Mouse (Mus musculus): ENCODE measurements around the gene Rmi2.

Rmi2 gene

GRCm38 (mm10) chr16:10867904-10868440 lies 33.1 kb downstream of the Rmi2 start:
- DNase-seq = peak; percentile 31

GRCm38 (mm10) chr16:10870969-10871368 lies 36.1 kb downstream of the Rmi2 start:
- DNase-seq = no peak

DNA sequence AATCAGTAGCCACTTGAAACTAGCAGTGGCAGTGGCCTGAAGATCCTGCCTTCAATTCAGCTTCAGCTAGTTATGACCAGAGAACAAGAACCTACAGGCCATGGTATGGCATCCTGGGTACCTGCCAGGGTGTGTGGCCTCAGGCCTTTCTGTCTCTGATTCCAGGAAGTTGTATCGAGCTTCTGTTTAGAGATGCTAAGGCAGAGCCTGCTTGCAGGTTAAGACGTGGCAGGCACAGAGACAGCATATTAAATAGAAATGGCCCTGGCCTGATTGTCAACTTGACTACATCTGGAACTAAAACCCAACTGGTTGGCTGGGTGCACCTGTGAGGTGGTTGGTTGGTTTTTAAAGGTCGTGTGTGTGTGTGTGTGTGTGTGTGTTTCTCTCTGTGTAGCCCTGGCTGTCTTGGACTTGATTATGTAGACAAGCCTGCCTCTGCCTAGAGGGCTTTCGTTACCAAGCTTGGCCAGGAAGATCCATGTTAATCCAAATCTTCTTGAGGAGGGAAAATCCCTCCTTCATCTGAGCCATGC lies 38.0 kb downstream of the Rmi2 start:
- no peak for DNase-seq

DNA sequence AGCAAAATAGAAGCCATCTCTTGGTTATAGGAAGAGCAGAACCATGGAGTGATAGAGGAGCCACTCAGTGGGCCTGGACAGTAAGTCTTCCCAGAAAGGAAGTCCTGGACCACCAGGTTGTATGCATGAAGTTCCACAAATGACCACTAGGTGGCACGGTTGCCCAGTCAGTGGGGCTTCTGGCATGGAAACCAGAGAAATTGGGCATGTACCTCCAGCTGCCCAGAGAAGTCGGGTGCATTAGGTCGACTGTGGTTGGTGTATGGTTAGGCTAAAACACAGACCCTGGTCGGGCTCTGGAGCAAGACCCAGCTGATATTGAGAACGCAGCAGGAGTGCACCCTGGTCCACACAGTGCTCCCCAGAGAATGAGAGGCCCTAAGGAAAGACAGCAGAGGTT lies 38.8 kb downstream of the Rmi2 start:
- peak; percentile 66 for DNase-seq

DNA sequence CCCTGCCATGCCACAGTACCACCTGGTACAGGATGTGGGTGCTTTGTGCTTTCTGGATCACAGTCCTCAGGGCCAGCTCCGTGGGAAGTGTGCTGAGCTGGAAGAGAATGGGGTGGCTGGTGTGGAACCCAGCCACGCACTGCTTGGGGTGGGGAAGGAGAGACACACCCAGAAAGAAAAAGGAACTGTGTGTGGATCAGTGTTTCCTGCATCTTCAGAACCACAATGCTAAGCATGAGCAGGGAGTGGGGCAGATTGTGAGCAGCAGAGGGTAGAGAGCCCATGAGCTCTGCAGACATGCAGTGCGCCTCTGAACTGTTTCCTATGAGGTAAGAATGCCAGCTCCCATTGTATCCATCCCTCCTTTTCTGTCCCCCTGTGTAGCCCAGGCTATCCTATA lies 43.4 kb downstream of the Rmi2 start:
- DNase-seq = no peak

DNA sequence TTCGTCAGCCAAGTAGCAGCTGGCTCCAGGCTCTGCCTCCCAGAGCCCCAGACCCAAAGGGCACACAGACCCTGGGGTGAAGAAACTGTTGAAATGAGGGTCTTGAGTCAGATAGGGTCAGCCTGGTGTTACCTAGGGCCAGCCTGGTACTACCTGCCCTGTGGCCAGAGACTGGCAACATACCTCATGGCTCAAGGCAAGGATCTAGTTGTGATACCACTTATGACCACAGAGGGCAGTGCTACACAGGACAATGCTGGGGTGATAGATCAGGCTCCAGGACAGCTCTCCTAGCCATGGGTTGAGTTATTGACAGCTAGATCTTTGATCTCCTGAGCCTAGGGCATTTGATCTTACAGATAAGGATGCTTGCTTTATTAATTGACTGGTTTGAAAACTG lies 44.6 kb downstream of the Rmi2 start:
- DNase-seq = peak; percentile 45

GRCm38 (mm10) chr16:10881231-10881962 lies 46.5 kb downstream of the Rmi2 start:
- no peak for DNase-seq

DNA sequence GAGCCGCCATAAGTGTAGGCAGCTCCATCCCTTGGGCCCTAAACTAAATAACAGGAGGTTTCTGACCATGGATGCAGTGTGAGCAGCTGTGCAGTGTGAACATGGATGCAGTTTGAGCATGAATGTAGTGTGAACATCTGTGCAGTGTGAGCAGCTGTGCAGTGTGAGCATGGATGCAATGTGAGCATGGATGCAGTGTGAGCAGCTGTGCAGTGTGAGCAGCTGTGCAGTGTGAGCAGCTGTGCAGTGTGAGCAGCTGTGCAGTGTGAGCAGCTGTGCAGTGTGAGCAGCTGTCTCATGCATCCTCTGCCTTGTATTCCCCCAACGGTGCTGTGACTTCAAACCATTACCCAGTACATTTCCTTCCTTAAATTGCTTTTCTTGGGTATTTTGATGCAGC lies 52.6 kb downstream of the Rmi2 start:
- no peak for DNase-seq

DNA sequence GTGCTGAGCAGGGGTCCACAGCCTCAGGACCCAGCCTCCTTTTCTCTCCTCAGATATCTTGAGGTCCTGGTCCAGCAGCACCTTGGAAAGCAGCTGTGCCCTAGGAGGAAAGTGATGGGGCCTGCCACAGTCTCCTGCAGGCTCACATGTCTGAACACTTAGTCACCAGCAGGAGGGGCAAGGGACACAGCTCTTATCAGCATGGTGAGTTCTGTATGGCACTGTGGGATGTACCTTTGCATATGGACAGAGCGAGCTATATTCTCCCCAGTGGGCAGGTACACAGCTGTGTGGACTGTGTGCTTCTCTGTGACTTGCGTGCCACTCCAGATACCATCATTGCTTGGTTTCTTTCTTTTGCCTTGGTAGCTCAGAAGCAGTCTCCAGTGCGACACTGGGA lies 55.5 kb downstream of the Rmi2 start:
- no peak for DNase-seq

DNA sequence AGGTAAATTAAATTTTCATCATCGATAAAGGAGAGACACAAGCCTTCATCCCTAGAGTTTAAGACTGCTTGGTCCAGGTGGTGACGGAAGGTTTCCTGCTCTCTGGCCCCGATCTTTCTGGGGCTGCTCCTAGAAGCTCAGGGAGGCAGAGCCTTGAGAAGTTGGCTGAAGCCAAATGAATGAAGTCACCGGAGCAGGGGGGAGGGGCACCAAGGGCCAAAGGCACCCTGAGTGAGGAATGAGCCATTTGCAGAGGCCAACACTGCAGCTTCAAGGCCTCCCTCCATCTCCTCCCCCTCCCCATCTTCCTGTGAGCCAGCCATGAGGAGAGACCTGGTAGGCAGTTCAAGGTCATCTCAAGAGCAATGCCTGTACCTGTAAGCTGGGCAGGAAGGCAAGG lies 58.3 kb downstream of the Rmi2 start:
- DNase-seq = no peak

DNA sequence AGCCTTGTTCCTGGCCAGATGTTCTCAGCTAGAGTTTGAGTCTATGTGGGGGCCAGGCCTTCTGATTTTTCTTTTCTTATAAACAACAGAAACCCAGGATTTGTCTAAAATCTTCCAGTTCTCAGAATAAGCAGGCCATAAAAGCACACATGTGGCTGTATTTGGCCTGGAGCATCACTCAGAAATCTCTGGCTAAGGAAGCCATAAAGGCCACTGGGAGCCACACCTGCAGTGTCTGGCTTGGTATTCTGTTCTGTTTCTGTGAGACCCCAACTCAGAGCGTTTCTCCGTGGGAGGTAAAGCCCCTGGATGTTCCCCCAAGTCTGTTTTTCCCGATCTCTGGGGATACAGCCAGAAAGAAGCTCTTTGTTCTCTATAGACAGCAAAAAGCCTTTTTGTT lies 61.0 kb downstream of the Rmi2 start:
- DNase-seq = no peak

DNA sequence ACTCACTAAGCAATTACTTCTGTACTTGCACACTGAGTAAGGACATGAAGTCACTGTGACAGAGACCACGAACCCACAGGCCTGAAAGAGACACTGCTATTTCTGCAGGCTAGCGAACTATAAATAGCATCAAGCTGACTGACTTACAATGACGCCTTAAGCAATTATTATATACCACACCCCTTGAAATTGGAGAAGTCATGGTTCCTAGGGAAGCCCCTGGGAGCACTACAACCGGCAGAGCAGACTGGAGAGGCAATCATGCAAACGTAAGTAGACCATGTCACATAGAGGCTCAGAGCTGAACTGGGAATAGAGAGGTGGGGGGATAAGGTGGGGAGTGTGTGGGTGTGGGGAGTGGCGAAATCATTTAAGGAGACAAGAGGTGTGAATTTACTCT lies 62.5 kb downstream of the Rmi2 start:
- DNase-seq = no peak

DNA sequence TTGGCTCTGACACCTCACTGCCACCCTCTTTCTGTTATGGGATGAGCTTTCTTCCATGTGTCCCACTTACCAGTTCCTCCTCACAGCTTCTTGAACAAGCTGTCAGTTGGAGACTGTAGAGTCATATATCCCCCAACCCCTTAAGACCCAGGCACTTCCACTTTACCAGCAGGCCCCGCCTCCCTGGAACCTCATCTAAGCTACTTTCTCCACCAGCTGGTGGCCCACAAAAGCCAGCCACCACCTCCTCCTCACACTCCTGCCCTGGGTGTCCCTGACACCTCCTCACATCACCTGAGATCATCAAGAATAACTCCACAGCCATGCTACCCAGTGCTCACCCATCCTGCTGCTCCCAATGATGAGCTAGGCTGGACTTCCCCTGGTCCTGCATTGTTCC lies 65.9 kb downstream of the Rmi2 start:
- no peak for DNase-seq

DNA sequence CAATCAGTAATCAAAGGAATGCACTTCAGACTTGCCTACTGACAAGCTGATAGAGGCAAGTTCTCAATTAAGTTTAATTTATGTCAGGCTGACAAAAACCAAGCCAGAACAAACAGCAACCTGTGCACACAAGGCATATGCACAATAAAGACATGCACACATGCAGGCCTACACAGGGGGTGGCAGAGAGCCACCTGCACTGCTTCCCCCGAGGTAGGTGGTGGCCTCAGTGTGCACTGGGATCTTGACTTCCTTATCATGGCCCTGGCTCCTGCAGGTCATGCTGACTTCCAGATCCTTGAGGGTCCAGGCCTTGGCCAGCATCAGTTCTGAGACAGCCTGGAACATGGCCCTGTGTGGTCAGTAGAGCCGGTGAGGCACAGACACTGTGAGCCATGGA lies 67.1 kb downstream of the Rmi2 start:
- DNase-seq = no peak

GRCm38 (mm10) chr16:10902849-10903248 lies 68.0 kb downstream of the Rmi2 start:
- no peak for DNase-seq

- DNase-seq = no peak
Measured at GRCm38 (mm10) chr16:10905661-10906113, 70.8 kb downstream of the Rmi2 start.

DNA sequence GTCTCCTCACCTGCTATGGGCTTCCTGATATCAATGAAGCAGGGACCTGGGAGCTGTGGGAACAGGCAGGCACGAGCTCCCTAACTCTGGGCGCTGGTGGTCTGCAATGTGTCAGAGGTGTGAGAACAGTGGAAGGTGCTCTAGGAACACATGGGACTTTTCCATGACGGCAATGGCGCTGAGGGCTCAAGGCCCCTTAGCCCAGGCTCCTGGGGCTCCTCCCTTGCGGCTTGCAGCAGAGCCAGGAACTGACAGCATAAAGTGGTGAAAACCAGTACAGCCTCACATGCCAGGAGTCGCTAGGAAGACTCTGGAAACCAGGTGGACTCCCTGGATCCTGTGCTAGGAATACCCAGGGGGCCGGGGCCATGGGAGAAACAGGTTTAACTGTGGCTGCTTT lies 75.7 kb downstream of the Rmi2 start:
- DNase-seq = no peak

DNA sequence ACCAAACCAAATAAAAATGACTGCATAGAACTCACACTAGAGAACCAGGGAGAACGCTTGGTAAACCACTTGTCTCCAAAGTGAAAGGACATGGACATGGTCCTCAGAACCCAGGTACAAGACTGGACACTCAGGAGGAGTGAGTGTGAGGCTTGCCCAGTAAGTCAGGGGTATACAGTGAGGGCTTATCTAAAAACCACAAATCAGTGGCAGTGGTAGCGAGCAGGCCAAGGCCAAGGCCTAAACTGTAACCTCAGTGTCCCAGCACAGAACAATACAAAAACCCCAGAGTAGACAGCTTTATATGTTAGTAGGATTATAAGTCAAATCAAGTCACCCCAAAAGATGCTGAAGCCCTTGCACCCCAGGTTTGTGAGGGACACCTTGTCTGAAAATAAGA lies 76.2 kb downstream of the Rmi2 start:
- DNase-seq = no peak

GRCm38 (mm10) chr16:10915066-10915465 lies 80.2 kb downstream of the Rmi2 start:
- no peak for DNase-seq

DNA sequence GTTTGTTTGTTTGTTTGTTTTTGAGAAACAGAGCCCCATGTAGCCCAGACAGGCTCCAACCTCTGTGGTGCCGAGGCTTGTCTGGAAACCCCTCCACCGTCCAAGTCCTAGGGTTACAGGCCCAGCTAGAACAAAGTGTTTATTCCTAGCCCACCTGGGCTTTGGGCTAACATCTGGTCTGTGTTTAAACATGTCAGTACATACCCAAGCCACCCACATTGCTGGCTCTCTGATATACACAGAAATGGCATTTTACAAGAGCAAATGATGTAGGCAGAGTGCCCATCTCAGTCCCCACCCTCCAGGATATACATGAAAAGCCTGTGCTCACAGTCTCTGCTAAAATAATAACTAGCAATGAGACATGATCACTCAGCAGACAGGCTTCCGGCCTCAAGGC lies 81.4 kb downstream of the Rmi2 start:
- no peak for DNase-seq

DNA sequence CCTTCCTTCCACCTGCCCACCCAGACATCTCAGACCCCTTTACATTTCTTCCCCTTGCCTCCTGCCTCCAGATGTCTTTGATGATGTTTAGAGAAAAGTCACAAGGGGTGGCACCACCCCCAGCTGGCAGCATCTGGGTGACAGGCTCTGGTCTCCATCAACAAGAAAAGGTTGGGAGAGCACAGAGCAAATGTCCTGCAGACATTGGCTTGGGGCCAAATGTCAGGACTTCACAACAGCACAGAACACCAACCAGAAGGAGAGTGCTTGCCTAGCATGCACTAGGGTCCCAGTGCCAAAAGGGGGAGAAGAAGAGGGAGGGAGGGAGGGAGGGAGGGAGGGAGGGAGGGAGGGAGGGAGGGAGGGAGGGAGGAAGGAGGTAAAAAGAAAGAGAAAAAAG lies 85.0 kb downstream of the Rmi2 start:
- no peak for DNase-seq

GRCm38 (mm10) chr16:10923561-10923960 lies 88.7 kb downstream of the Rmi2 start:
- DNase-seq = no peak

DNA sequence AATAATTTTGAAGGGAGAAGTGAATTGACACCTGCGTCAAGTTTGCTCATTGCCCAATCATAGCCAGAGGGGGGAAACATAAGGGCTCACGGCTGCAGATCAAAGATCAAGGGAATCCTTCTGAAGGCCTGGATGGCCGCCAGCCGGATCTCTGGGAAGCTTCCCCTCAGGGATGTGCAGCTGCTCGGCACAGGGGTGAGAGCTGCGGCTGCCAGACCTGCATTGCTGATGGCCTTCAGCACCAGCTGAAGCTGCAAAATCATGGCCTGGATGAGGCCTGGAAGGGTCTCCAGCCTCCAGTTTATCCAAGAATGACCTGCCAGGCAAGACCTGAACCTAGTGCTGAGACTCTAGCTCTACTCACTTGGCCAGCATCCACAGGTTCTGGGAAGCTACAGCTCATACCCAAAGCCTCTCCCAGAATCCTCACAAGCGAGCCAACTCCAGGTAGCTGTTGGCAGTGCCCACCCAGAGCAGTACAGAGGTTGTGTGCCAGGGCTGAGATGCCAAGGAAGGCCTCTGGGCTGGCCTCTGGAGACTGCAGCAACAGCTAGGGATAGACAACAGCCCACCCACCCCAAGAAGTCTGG lies 90.8 kb downstream of the Rmi2 start:
- DNase-seq = peak; percentile 9

DNA sequence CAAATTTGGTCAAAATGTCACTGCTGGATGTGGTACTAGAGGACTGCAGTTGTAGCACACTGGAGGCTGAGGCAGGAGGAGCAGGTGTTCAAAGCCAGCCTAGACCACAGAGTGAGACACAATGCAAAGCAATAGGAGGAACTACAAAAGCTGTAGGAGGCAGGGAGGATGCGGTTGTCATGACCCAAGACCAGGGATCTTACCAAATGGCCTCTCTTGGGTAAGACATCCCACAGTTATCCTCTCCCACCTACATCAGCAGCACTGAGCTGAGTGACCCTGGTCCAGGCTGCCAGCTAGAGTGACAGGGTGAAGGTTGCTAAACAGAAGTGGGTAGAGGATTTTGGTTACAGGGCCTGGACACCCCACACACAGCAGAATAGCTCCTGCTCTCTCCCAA lies 92.2 kb downstream of the Rmi2 start:
- DNase-seq = no peak

Measured in right cerebral cortex, adult 18-20 months (tissue).